Comparison of ENCODE assay signal across 8 mouse cellular contexts in genomic region chr3:89419571-89419970, GRCm38 (mm10). TPM values are rescaled to one million over a fixed set of nuclear protein-coding genes. Genes with fewer than 3 reads are reported as not detected.
DNase-seq lines count a peak whose midpoint lies in the region; ATAC-seq and TF ChIP-seq lines count a peak whose summit lies in the region.

No protein-coding gene starts in this region.

- no peak for TF ChIP-seq POLR2A in ES-Bruce4 (IDR thresholded peaks at IDR 0.05; ENCODE audit: insufficient read depth, low read length)
- no peak for TF ChIP-seq POLR2A in olfactory bulb, adult 2 months (IDR thresholded peaks at IDR 0.05; ENCODE audit: insufficient read depth, low read depth, low read length)

- DNase-seq in adrenal gland, postnatal 10 days, result peak; percentile 80
- DNase-seq in gastrocnemius, postnatal 14 days, result peak; percentile 47
- DNase-seq in left cerebral cortex, adult 11 months (ENCODE audit: low spot score), result no peak

- peak overlapping the region; percentile 84 for H3K4me2 ChIP-seq in intestine, embryonic 15.5 days (replicated peaks)
- peak overlapping the region; percentile 79 for H3K4me2 ChIP-seq in liver, embryonic 16.5 days (ENCODE audit: low read depth, low read length)

- H3K9me3 ChIP-seq in ES-Bruce4 (replicated peaks; ENCODE audit: control insufficient read depth, insufficient read depth, low read length, poor library complexity, severe bottlenecking), result no peaks in the 10 kb centered on the region
- no peaks in the 10 kb centered on the region for H3K9me3 ChIP-seq in intestine, embryonic 15.5 days
- H3K9me3 ChIP-seq in liver, embryonic 16.5 days (replicated peaks; ENCODE audit: control insufficient read depth, low read length), result no peaks in the 10 kb centered on the region

- no peak for ATAC-seq in intestine, embryonic 15.5 days
- no peak for ATAC-seq in liver, embryonic 16.5 days (ENCODE audit: low read depth)
- no peak for ATAC-seq in frontal cortex, adult (ENCODE audit: low TSS enrichment)

- TF ChIP-seq CTCF in ES-Bruce4 (IDR thresholded peaks at IDR 0.05; ENCODE audit: low read depth, low read length), result no peak
- TF ChIP-seq CTCF in olfactory bulb, adult 2 months (IDR thresholded peaks at IDR 0.05; ENCODE audit: insufficient read depth, low read depth, low read length), result no peak

- H3K36me3 ChIP-seq in ES-Bruce4 (ENCODE audit: control insufficient read depth, insufficient read depth, low read length, poor library complexity, severe bottlenecking), result peaks cover 21% of the 10 kb centered on the region
- H3K36me3 ChIP-seq in intestine, embryonic 15.5 days, result peaks cover 19% of the 10 kb centered on the region
- peaks cover 25% of the 10 kb centered on the region for H3K36me3 ChIP-seq in liver, embryonic 16.5 days (ENCODE audit: control insufficient read depth, insufficient read depth)

- H3K4me3 ChIP-seq in ES-Bruce4 (ENCODE audit: low read depth, low read length), result peak overlapping the region; percentile 94
- peak overlapping the region; percentile 51 for H3K4me3 ChIP-seq in intestine, embryonic 15.5 days (replicated peaks)
- peak overlapping the region; percentile 83 for H3K4me3 ChIP-seq in liver, embryonic 16.5 days (ENCODE audit: low read depth, low read length)
- peak overlapping the region; percentile 61; the same call in 1 of the 2 replicates for H3K4me3 ChIP-seq in olfactory bulb, adult 2 months (ENCODE audit: insufficient read depth, low read depth, low read length)

- no peaks in the 10 kb centered on the region for H3K27me3 ChIP-seq in ES-Bruce4 (ENCODE audit: control insufficient read depth, insufficient read depth, low read length, poor library complexity, severe bottlenecking)
- no peaks in the 10 kb centered on the region for H3K27me3 ChIP-seq in intestine, embryonic 15.5 days (replicated peaks)
- H3K27me3 ChIP-seq in liver, embryonic 16.5 days (ENCODE audit: control insufficient read depth, insufficient read depth, low read depth, low read length), result no peaks in the 10 kb centered on the region

- peak overlapping the region; percentile 89 for H3K9ac ChIP-seq in ES-Bruce4 (ENCODE audit: low read depth, poor library complexity, severe bottlenecking)
- H3K9ac ChIP-seq in intestine, embryonic 15.5 days, result peak overlapping the region; percentile 60
- H3K9ac ChIP-seq in liver, embryonic 16.5 days (ENCODE audit: low read depth, low read length), result peak overlapping the region; percentile 87

- intact Hi-C loops in gastrocnemius, postnatal 14 days (cut with DNase I; ENCODE audit: low total_unique reads), result no loop called here

- TF ChIP-seq EP300 in ES-Bruce4 (IDR thresholded peaks at IDR 0.05; ENCODE audit: insufficient read depth, low read depth, low read length), result peak; percentile 77; the same call in 1 of the 2 replicates

- peaks cover 9% of the 10 kb centered on the region for H3K4me1 ChIP-seq in ES-Bruce4 (ENCODE audit: control insufficient read depth, insufficient read depth, low read length)
- peaks cover 45% of the 10 kb centered on the region for H3K4me1 ChIP-seq in intestine, embryonic 15.5 days (replicated peaks)
- peaks cover 57% of the 10 kb centered on the region for H3K4me1 ChIP-seq in liver, embryonic 16.5 days (ENCODE audit: control insufficient read depth, low read depth, low read length)
- H3K4me1 ChIP-seq in olfactory bulb, adult 2 months (ENCODE audit: control insufficient read depth, insufficient read depth, low read length), result peaks cover 17% of the 10 kb centered on the region

- H3K27ac ChIP-seq in ES-Bruce4 (ENCODE audit: insufficient read depth, low read length), result peak overlapping the region; percentile 95
- H3K27ac ChIP-seq in intestine, embryonic 15.5 days, result peak overlapping the region; percentile 97
- peak overlapping the region; percentile 98 for H3K27ac ChIP-seq in liver, embryonic 16.5 days (ENCODE audit: low read length)
- H3K27ac ChIP-seq in olfactory bulb, adult 2 months (ENCODE audit: insufficient read depth, low read depth, low read length), result 0 out of 2 replicates have a peak overlapping the region, but pooled peaks have one; percentile 68

- WGBS in intestine, embryonic 15.5 days, result 1% methylated on average over 9 of the region's 9 CpGs
- 6% methylated on average over 9 of the region's 9 CpGs for WGBS in liver, embryonic 16.5 days (ENCODE audit: insufficient replicate concordance)
- 10% methylated on average over 9 of the region's 9 CpGs for WGBS in olfactory bulb, adult 2 months

RNA-seq across cellular contexts. Expression of gene Shc1, which starts 1.3 kb away (rescaled TPM):
- polyA plus RNA-seq in ES-Bruce4 (2011; ENCODE audit: insufficient read depth, insufficient read length, low read depth, missing spikeins), result 87.4 and 88.9 TPM in 2 replicates
- total RNA-seq in adrenal gland, postnatal 10 days (2021), result 100 to 1,000 TPM in 1 of 2 experiments, 10 to 100 TPM in 1; 94.4 to 108 TPM
- 10 to 100 TPM; 35.9 to 38.8 TPM for total RNA-seq in gastrocnemius, postnatal 14 days (2021)
- 85.6 and 87.3 TPM in 2 replicates for polyA plus RNA-seq in intestine, embryonic 15.5 days (2015; fragmentation: Nextera tagmentation; extraction: Ambion mirVana)
- polyA plus RNA-seq in liver, embryonic 16.5 days (2015; fragmentation: Nextera tagmentation; extraction: Ambion mirVana), result 43.2 and 46.0 TPM in 2 replicates
- polyA plus RNA-seq in olfactory bulb, adult 2 months (2012; ENCODE audit: insufficient read depth, insufficient read length, low replicate concordance, missing spikeins), result not detected in 2 replicates

RNA-seq across cellular contexts. Expression of gene Cks1b, which starts 1.4 kb away (rescaled TPM):
- 290 and 304 TPM in 2 replicates for polyA plus RNA-seq in ES-Bruce4 (2011; ENCODE audit: insufficient read depth, insufficient read length, low read depth, missing spikeins)
- 10 to 100 TPM; 39.8 to 43.2 TPM for total RNA-seq in adrenal gland, postnatal 10 days (2021)
- 10 to 100 TPM in 1 of 2 experiments, 1 to 10 TPM in 1; 9.6 to 14.4 TPM for total RNA-seq in gastrocnemius, postnatal 14 days (2021)
- polyA plus RNA-seq in intestine, embryonic 15.5 days (2015; fragmentation: Nextera tagmentation; extraction: Ambion mirVana), result 383 and 386 TPM in 2 replicates
- 176 and 206 TPM in 2 replicates for polyA plus RNA-seq in liver, embryonic 16.5 days (2015; fragmentation: Nextera tagmentation; extraction: Ambion mirVana)
- not detected in 2 replicates for polyA plus RNA-seq in olfactory bulb, adult 2 months (2012; ENCODE audit: insufficient read depth, insufficient read length, low replicate concordance, missing spikeins)

RNA-seq across cellular contexts. Expression of gene Flad1, which starts 7.9 kb away (rescaled TPM):
- polyA plus RNA-seq in ES-Bruce4 (2011; ENCODE audit: insufficient read depth, insufficient read length, low read depth, missing spikeins), result 16.5 and 25.1 TPM in 2 replicates
- 10 to 100 TPM; 49.4 to 54.6 TPM for total RNA-seq in adrenal gland, postnatal 10 days (2021)
- 10 to 100 TPM; 30.9 to 33.4 TPM for total RNA-seq in gastrocnemius, postnatal 14 days (2021)
- polyA plus RNA-seq in intestine, embryonic 15.5 days (2015; fragmentation: Nextera tagmentation; extraction: Ambion mirVana), result 32.9 and 33.3 TPM in 2 replicates
- 14.9 and 15.1 TPM in 2 replicates for polyA plus RNA-seq in liver, embryonic 16.5 days (2015; fragmentation: Nextera tagmentation; extraction: Ambion mirVana)
- polyA plus RNA-seq in olfactory bulb, adult 2 months (2012; ENCODE audit: insufficient read depth, insufficient read length, low replicate concordance, missing spikeins), result not detected in 2 replicates

RNA-seq across cellular contexts. Expression of gene Pygo2, which starts 10.4 kb away (rescaled TPM):
- 41.7 and 43.3 TPM in 2 replicates for polyA plus RNA-seq in ES-Bruce4 (2011; ENCODE audit: insufficient read depth, insufficient read length, low read depth, missing spikeins)
- total RNA-seq in adrenal gland, postnatal 10 days (2021), result 10 to 100 TPM; 34.2 to 36.9 TPM
- 10 to 100 TPM; 10.8 to 13.6 TPM for total RNA-seq in gastrocnemius, postnatal 14 days (2021)
- polyA plus RNA-seq in intestine, embryonic 15.5 days (2015; fragmentation: Nextera tagmentation; extraction: Ambion mirVana), result 32.7 and 33.2 TPM in 2 replicates
- polyA plus RNA-seq in liver, embryonic 16.5 days (2015; fragmentation: Nextera tagmentation; extraction: Ambion mirVana), result 6.6 and 8.7 TPM in 2 replicates
- polyA plus RNA-seq in olfactory bulb, adult 2 months (2012; ENCODE audit: insufficient read depth, insufficient read length, low replicate concordance, missing spikeins), result not detected in 2 replicates

RNA-seq across cellular contexts. Expression of gene Pbxip1, which starts 16.9 kb away (rescaled TPM):
- polyA plus RNA-seq in ES-Bruce4 (2011; ENCODE audit: insufficient read depth, insufficient read length, low read depth, missing spikeins), result 12.2 and 13.6 TPM in 2 replicates
- total RNA-seq in adrenal gland, postnatal 10 days (2021), result 10 to 100 TPM; 46.0 to 62.1 TPM
- 100 to 1,000 TPM; 163 to 164 TPM for total RNA-seq in gastrocnemius, postnatal 14 days (2021)
- polyA plus RNA-seq in intestine, embryonic 15.5 days (2015; fragmentation: Nextera tagmentation; extraction: Ambion mirVana), result 39.2 and 40.2 TPM in 2 replicates
- polyA plus RNA-seq in liver, embryonic 16.5 days (2015; fragmentation: Nextera tagmentation; extraction: Ambion mirVana), result 7.2 and 8.6 TPM in 2 replicates
- not detected in 2 replicates for polyA plus RNA-seq in olfactory bulb, adult 2 months (2012; ENCODE audit: insufficient read depth, insufficient read length, low replicate concordance, missing spikeins)

Comparison
In these comparisons a context has a peak if more than half of its experiments do, and no peak if none do; other contexts are left out.
1. RNA of gene Shc1, which starts 1.3 kb away (polyA plus RNA-seq): 87.4 to 88.9 TPM in ES-Bruce4, 85.6 to 87.3 TPM in intestine, embryonic 15.5 days and 43.2 to 46.0 TPM in liver, embryonic 16.5 days; not detected in olfactory bulb, adult 2 months; every median in the first group is over 10 times any median in the second.
2. RNA of gene Cks1b, which starts 1.4 kb away (polyA plus RNA-seq): 383 to 386 TPM in intestine, embryonic 15.5 days, 290 to 304 TPM in ES-Bruce4 and 176 to 206 TPM in liver, embryonic 16.5 days; not detected in olfactory bulb, adult 2 months; every median in the first group is over 100 times any median in the second.
3. RNA of gene Flad1, which starts 7.9 kb away (polyA plus RNA-seq): 32.9 to 33.3 TPM in intestine, embryonic 15.5 days, 16.5 to 25.1 TPM in ES-Bruce4 and 14.9 to 15.1 TPM in liver, embryonic 16.5 days; not detected in olfactory bulb, adult 2 months; every median in the first group is over 10 times any median in the second.
4. Peak in every context shown above with its lines, with median percentiles within 50 percentile points of each other: H3K27ac ChIP-seq, H3K4me3 ChIP-seq and H3K9ac ChIP-seq.